Mouse (Mus musculus) lung, adult 2 months (tissue): ENCODE measurements at regions not wholly inside any gene's neighbourhood (a gene's known extent, or its start where the extent isn't known, plus 50 kb on each side); places are given as distances from the start of the nearest gene placed in this dataset.

Experiments
- CTCF ChIP-seq: fragments of 200-500 bp; IDR thresholded peaks from 2 replicates; pipeline ENCODE4 v1.5.1; 2011; ENCODE audit warnings: mild to moderate bottlenecking, low read length, control low read depth; ENCODE audit not compliant: insufficient read depth
- POLR2A ChIP-seq: fragments of 200-500 bp; IDR thresholded peaks from 2 replicates; pipeline ENCODE4 v1.6.1; 2011; ENCODE audit warnings: low read depth, mild to moderate bottlenecking, control low read depth, low read length, borderline replicate concordance; ENCODE audit errors: extremely low read depth

- TF ChIP-seq CTCF: no peak
- TF ChIP-seq POLR2A: no peak
These were observed 224.0 kb downstream of the Sipa1l2 start for GRCm38 (mm10) chr8:125345571-125345970.
